Mouse (Mus musculus) testis, adult 2 months (tissue): ENCODE measurements around the gene Rab9.

ENCODE experiments used
- CTCF ChIP-seq: fragments of 200-500 bp; IDR thresholded peaks from 2 replicates; pipeline ENCODE4 v1.5.1; 2012; ENCODE audit warnings: low read depth, mild to moderate bottlenecking, inconsistent platforms, low read length, moderate library complexity; ENCODE audit not compliant: control insufficient read depth, insufficient read depth, insufficient replicate concordance
- POLR2A ChIP-seq: fragments of 200-500 bp; IDR thresholded peaks from 2 replicates; pipeline ENCODE4 v1.6.1; 2012; ENCODE audit warnings: low read depth, mild to moderate bottlenecking, inconsistent platforms, low read length, moderate library complexity; ENCODE audit not compliant: control insufficient read depth

- no peak for TF ChIP-seq CTCF
- TF ChIP-seq POLR2A, result no peak
These were observed 11.3 kb downstream of the Rab9 start for GRCm38 (mm10) chrX:166468321-166468720.
